Mouse (Mus musculus): ENCODE results near the gene Tars.

Tars gene

DNA sequence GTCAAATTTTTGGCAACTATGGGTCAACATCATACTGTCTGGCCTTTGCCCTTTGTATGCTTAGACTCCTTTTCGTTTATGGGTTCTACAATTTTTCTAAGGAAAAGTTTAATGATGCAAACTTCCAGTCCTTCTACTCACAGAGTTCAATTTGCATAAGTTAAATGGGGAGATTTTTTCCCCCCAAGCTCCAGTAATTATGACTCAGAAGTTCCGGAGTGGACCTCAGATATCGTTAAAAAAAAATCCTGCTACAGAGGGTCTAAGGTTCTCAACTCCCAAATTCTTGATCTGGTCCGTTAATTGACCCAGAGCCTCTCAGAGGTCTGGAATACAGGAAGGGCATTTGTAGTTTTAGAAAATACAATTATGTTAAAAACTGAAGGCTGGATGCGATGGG, 37.6 kb downstream of the Tars start:
- DNase-seq (ENCODE audit: low read depth), result no peak

GRCm38 (mm10) chr15:11360888-11361287, 38.6 kb downstream of the Tars start:
- DNase-seq (ENCODE audit: low read depth), result no peak

GRCm38 (mm10) chr15:11357501-11357900, 42.0 kb downstream of the Tars start:
- no peak for DNase-seq (ENCODE audit: low read depth)

DNA sequence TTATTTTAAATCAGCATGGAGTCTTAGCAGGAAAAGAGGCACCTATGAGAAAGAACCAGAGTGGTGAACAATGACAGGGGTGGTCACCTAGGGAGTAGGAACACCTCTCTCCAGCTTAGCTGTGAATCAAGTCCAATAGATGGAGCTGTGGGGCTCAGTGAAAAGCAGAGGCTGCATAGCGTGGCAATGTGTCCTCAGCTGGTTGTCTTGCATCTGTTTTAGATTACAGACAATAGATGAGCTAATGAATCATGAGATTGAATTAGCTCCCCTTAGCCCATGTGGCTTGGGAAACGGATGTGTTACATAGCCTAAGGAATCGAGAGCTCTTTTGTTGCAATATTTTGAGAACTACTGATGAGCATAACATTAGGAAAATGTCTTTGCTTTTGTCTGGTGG, 43.6 kb downstream of the Tars start:
- DNase-seq (ENCODE audit: low read depth), result no peak

- no peak for DNase-seq (ENCODE audit: low read depth)
Measured at GRCm38 (mm10) chr15:11339467-11340180, 59.8 kb downstream of the Tars start.
